Mouse (Mus musculus): ENCODE measurements at regions not wholly inside any gene's neighbourhood (a gene's known extent, or its start where the extent isn't known, plus 50 kb on each side); places are given as distances from the start of the nearest gene placed in this dataset.

DNA sequence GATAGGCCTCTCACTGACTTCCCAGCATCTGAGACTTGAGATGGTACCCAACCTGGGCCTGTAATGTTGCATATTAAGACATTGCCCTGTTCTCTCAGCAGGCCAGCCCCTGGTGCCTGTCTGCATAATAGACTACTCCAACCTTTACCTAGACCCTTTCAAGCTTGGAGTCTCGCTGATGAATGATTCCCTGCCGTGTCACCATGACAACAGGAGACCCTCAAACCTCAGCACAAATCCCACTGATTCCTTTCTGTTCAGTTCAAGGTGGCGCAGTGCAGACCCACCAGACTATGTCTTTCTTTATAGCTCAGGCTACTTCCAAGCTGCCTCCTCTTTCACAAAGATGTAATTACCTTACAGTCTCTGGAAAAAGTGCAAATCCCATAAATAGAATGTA is 172.0 kb downstream of the Dcdc2c start:
- no peaks in the 10 kb centered on the region for H3K36me3 ChIP-seq (ENCODE audit: control insufficient read depth, insufficient read depth, low read length)
- no peaks in the 10 kb centered on the region for H3K9me3 ChIP-seq (ENCODE audit: control insufficient read depth, low read depth, low read length)
- no peak overlapping the region for H3K4me2 ChIP-seq (replicated peaks; ENCODE audit: low read depth, low read length)
- WGBS, result 73% methylated on average over 3 of the region's 3 CpGs
- H3K4me1 ChIP-seq (ENCODE audit: control insufficient read depth, insufficient read depth, low read length), result no peaks in the 10 kb centered on the region
- ATAC-seq (ENCODE audit: insufficient number of reproducible peaks, insufficient read depth, low FRiP score, low read depth), result no peak
- H3K4me3 ChIP-seq (ENCODE audit: low read depth, low read length), result no peak overlapping the region
- H3K9ac ChIP-seq (replicated peaks; ENCODE audit: low read depth, low read length), result no peak overlapping the region
- H3K27ac ChIP-seq (ENCODE audit: low read length), result no peak overlapping the region
- H3K27me3 ChIP-seq (ENCODE audit: control insufficient read depth, insufficient read depth, low read length), result no peaks in the 10 kb centered on the region

GRCm38 (mm10) chr12:28377968-28378367 is 174.2 kb downstream of the Dcdc2c start:
- Histone ChIP-seq H3K27me3 (ENCODE audit: control insufficient read depth, insufficient read depth, low read length) (no peaks in the 10 kb centered on the region), H3K36me3 (ENCODE audit: control insufficient read depth, insufficient read depth, low read length) (no peaks in the 10 kb centered on the region), H3K4me3 (ENCODE audit: low read depth, low read length) (no peak overlapping the region), H3K9ac (replicated peaks; ENCODE audit: low read depth, low read length) (no peak overlapping the region), H3K4me2 (replicated peaks; ENCODE audit: low read depth, low read length) (no peak overlapping the region), H3K27ac (ENCODE audit: low read length) (no peak overlapping the region), H3K9me3 (ENCODE audit: control insufficient read depth, low read depth, low read length) (no peaks in the 10 kb centered on the region), H3K4me1 (ENCODE audit: control insufficient read depth, insufficient read depth, low read length) (no peaks in the 10 kb centered on the region)
- 79% methylated on average over 3 of the region's 3 CpGs for WGBS
- no peak for ATAC-seq (ENCODE audit: insufficient number of reproducible peaks, insufficient read depth, low FRiP score, low read depth)

DNA sequence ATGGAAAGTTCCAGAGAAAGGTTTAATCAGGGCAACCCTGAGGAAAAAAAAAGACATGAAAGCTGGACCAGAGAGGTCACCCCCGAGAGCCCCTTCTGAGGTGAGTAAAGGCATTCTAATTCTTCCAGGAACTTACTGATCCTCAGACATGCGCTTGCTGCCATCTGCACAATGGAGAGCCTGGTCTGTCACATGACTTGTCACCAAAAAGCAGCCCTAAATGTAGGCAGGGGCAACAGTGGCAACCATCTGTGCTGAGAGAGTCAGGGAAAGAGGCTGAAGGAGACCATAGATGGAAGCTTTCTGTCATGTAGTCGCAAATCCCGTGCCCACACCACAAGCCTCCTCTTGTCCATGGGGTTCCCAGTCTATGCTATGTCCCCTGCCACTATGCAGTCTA is 174.8 kb downstream of the Dcdc2c start:
- H3K9me3 ChIP-seq (ENCODE audit: control insufficient read depth, low read depth, low read length), result no peaks in the 10 kb centered on the region
- no peak overlapping the region for H3K9ac ChIP-seq (replicated peaks; ENCODE audit: low read depth, low read length)
- H3K4me3 ChIP-seq (ENCODE audit: low read depth, low read length), result no peak overlapping the region
- H3K27ac ChIP-seq (ENCODE audit: low read length), result no peak overlapping the region
- 91% methylated on average over 4 of the region's 4 CpGs for WGBS
- no peaks in the 10 kb centered on the region for H3K27me3 ChIP-seq (ENCODE audit: control insufficient read depth, insufficient read depth, low read length)
- no peak overlapping the region for H3K4me2 ChIP-seq (replicated peaks; ENCODE audit: low read depth, low read length)
- no peaks in the 10 kb centered on the region for H3K4me1 ChIP-seq (ENCODE audit: control insufficient read depth, insufficient read depth, low read length)
- no peaks in the 10 kb centered on the region for H3K36me3 ChIP-seq (ENCODE audit: control insufficient read depth, insufficient read depth, low read length)
- no peak for ATAC-seq (ENCODE audit: insufficient number of reproducible peaks, insufficient read depth, low FRiP score, low read depth)

DNA sequence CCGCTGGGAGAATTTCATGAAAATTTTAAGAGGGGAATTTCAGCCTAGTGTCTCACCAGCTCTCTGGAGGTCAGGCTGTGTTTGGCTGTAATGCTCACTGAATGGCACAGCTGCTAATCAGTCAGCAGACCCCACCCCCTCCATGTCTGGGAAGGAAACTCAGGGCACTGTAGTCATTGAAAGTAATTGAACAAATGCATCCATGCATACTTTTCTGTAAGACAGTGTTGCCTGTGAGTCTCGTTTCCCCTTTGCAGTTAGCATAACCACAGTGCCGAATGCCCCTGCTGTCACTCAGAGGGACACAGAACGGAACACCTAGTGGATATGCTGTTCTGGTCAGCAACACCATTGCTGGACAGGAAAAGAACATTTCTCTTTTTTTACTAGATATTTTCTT is 175.4 kb downstream of the Dcdc2c start:
- Histone ChIP-seq H3K9ac (replicated peaks; ENCODE audit: low read depth, low read length) (no peak overlapping the region), H3K9me3 (ENCODE audit: control insufficient read depth, low read depth, low read length) (no peaks in the 10 kb centered on the region), H3K27ac (ENCODE audit: low read length) (no peak overlapping the region), H3K36me3 (ENCODE audit: control insufficient read depth, insufficient read depth, low read length) (no peaks in the 10 kb centered on the region), H3K4me1 (ENCODE audit: control insufficient read depth, insufficient read depth, low read length) (no peaks in the 10 kb centered on the region), H3K4me2 (replicated peaks; ENCODE audit: low read depth, low read length) (no peak overlapping the region), H3K4me3 (ENCODE audit: low read depth, low read length) (no peak overlapping the region), H3K27me3 (ENCODE audit: control insufficient read depth, insufficient read depth, low read length) (no peaks in the 10 kb centered on the region)
- WGBS, result 65% methylated on average over 4 of the region's 4 CpGs
- ATAC-seq (ENCODE audit: insufficient number of reproducible peaks, insufficient read depth, low FRiP score, low read depth), result no peak

DNA sequence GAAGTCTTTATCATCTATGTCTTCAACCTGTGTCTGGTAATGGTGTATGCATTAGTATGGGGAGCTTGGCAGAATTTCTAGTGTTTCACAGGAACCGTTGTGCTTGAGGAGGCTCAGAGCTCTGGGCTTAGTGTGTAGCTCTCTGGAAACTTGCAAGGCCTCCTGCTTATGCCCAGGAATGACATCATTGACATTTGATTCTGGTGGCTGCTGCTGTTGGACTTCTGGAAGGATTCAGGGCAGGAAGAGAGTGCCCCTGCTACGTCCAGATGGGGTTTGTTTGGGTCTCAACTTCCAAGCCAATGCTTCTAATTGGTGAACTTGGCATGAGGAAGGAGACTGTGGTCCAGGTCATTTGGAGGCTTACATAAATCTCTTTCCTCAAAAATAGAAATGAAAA is 186.9 kb downstream of the Dcdc2c start:
- ATAC-seq (ENCODE audit: insufficient number of reproducible peaks, insufficient read depth, low FRiP score, low read depth), result no peak
- Histone ChIP-seq H3K27ac (ENCODE audit: low read length) (no peak overlapping the region), H3K27me3 (ENCODE audit: control insufficient read depth, insufficient read depth, low read length) (no peaks in the 10 kb centered on the region), H3K4me3 (ENCODE audit: low read depth, low read length) (no peak overlapping the region), H3K4me2 (replicated peaks; ENCODE audit: low read depth, low read length) (no peak overlapping the region), H3K36me3 (ENCODE audit: control insufficient read depth, insufficient read depth, low read length) (no peaks in the 10 kb centered on the region), H3K9ac (replicated peaks; ENCODE audit: low read depth, low read length) (no peak overlapping the region), H3K4me1 (ENCODE audit: control insufficient read depth, insufficient read depth, low read length) (peaks cover 6% of the 10 kb centered on the region; the same call in 1 of the 2 replicates), H3K9me3 (ENCODE audit: control insufficient read depth, low read depth, low read length) (no peaks in the 10 kb centered on the region)
- WGBS, result 39% methylated on average over 2 of the region's 2 CpGs

GRCm38 (mm10) chr12:28358737-28359333 is 193.4 kb downstream of the Dcdc2c start:
- Histone ChIP-seq H3K36me3 (ENCODE audit: control insufficient read depth, insufficient read depth, low read length) (no peaks in the 10 kb centered on the region), H3K27me3 (ENCODE audit: control insufficient read depth, insufficient read depth, low read length) (no peaks in the 10 kb centered on the region), H3K9ac (replicated peaks; ENCODE audit: low read depth, low read length) (no peak overlapping the region), H3K4me1 (ENCODE audit: control insufficient read depth, insufficient read depth, low read length) (no peaks in the 10 kb centered on the region), H3K4me3 (ENCODE audit: low read depth, low read length) (no peak overlapping the region), H3K9me3 (ENCODE audit: control insufficient read depth, low read depth, low read length) (no peaks in the 10 kb centered on the region), H3K27ac (ENCODE audit: low read length) (no peak overlapping the region), H3K4me2 (replicated peaks; ENCODE audit: low read depth, low read length) (no peak overlapping the region)
- ATAC-seq (ENCODE audit: insufficient number of reproducible peaks, insufficient read depth, low FRiP score, low read depth), result no peak
- WGBS, result 57% methylated on average over 7 of the region's 7 CpGs

GRCm38 (mm10) chr12:28357764-28358163 is 194.4 kb downstream of the Dcdc2c start:
- no peak overlapping the region for H3K4me2 ChIP-seq (replicated peaks; ENCODE audit: low read depth, low read length)
- no peak overlapping the region for H3K27ac ChIP-seq (ENCODE audit: low read length)
- H3K4me1 ChIP-seq (ENCODE audit: control insufficient read depth, insufficient read depth, low read length), result no peaks in the 10 kb centered on the region
- H3K36me3 ChIP-seq (ENCODE audit: control insufficient read depth, insufficient read depth, low read length), result no peaks in the 10 kb centered on the region
- no peak overlapping the region for H3K4me3 ChIP-seq (ENCODE audit: low read depth, low read length)
- no peaks in the 10 kb centered on the region for H3K9me3 ChIP-seq (ENCODE audit: control insufficient read depth, low read depth, low read length)
- no peak overlapping the region for H3K9ac ChIP-seq (replicated peaks; ENCODE audit: low read depth, low read length)
- no peaks in the 10 kb centered on the region for H3K27me3 ChIP-seq (ENCODE audit: control insufficient read depth, insufficient read depth, low read length)
- WGBS, result 92% methylated on average over 10 of the region's 10 CpGs
- ATAC-seq (ENCODE audit: insufficient number of reproducible peaks, insufficient read depth, low FRiP score, low read depth), result no peak

DNA sequence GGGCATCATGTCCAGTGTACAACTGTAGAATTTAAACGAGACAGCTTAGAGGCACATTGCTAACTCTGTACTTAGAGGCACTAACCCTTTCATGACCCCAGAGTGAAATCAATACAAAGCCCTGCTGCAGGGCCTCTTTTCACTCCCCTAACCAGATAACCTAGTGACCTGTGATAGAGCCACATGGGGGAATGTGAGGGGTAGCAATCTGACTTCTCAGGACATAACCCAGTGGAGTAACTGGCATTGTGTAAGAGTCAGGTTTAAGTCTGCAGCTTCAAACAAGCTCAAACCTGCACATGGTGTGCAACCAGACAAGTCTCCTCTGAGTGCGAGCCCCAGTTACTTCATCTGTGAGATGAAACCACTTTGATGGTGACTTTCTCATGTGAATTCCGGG is 199.1 kb downstream of the Dcdc2c start:
- Histone ChIP-seq H3K27ac (ENCODE audit: low read length) (no peak overlapping the region), H3K4me3 (ENCODE audit: low read depth, low read length) (no peak overlapping the region), H3K9me3 (ENCODE audit: control insufficient read depth, low read depth, low read length) (no peaks in the 10 kb centered on the region), H3K9ac (replicated peaks; ENCODE audit: low read depth, low read length) (no peak overlapping the region), H3K4me1 (ENCODE audit: control insufficient read depth, insufficient read depth, low read length) (no peaks in the 10 kb centered on the region), H3K4me2 (replicated peaks; ENCODE audit: low read depth, low read length) (no peak overlapping the region), H3K27me3 (ENCODE audit: control insufficient read depth, insufficient read depth, low read length) (no peaks in the 10 kb centered on the region), H3K36me3 (ENCODE audit: control insufficient read depth, insufficient read depth, low read length) (no peaks in the 10 kb centered on the region)
- peak; percentile 65; the same call in 1 of the 2 replicates for ATAC-seq (ENCODE audit: insufficient number of reproducible peaks, insufficient read depth, low FRiP score, low read depth)
- WGBS, result 30% methylated on average over 3 of the region's 3 CpGs

DNA sequence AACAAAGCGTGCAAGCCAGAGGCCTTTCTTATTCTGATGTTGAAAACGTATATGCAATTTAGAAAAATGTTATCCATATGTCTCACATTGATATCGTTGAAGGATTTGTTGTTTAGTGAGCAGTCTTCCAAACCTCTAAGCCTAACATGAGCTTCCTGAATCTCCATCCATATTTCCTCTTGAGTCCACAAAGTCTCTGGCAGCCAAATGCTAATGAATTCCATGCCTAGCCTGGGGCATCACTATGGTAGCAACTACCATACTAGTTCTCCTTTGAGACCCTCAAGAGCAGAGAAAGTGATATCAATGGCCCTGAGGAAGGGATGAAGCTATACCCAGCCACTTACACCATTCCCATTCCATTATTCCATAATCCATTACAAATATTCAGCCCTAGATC is 199.6 kb downstream of the Dcdc2c start:
- Histone ChIP-seq H3K4me3 (ENCODE audit: low read depth, low read length) (no peak overlapping the region), H3K9ac (replicated peaks; ENCODE audit: low read depth, low read length) (no peak overlapping the region), H3K4me1 (ENCODE audit: control insufficient read depth, insufficient read depth, low read length) (no peaks in the 10 kb centered on the region), H3K36me3 (ENCODE audit: control insufficient read depth, insufficient read depth, low read length) (no peaks in the 10 kb centered on the region), H3K27ac (ENCODE audit: low read length) (no peak overlapping the region), H3K27me3 (ENCODE audit: control insufficient read depth, insufficient read depth, low read length) (no peaks in the 10 kb centered on the region), H3K4me2 (replicated peaks; ENCODE audit: low read depth, low read length) (no peak overlapping the region), H3K9me3 (ENCODE audit: control insufficient read depth, low read depth, low read length) (no peaks in the 10 kb centered on the region)
- 78% methylated on average over 3 of the region's 3 CpGs for WGBS
- no peak for ATAC-seq (ENCODE audit: insufficient number of reproducible peaks, insufficient read depth, low FRiP score, low read depth)
